Mouse (Mus musculus) CD8-positive naive resting alpha-beta T cell, adult 2 months (primary cell): ENCODE measurements around the gene Stxbp1.
A peak's percentile ranks its signal among the peaks of the same experiment; 100 is the strongest.
"Not testable (repeated sequence)": the region's sequence is repeated elsewhere in the genome, so short reads cannot be mapped to it uniquely, and the experiment has no call there.

Source experiments
- DNase-seq, 2 experiments: peaks; one replicate each; pipeline ENCODE4 v3.0.0; 2022; ENCODE audit warnings: low read depth in 2 of 2, low spot score in 2 of 2

Stxbp1 gene

DNA sequence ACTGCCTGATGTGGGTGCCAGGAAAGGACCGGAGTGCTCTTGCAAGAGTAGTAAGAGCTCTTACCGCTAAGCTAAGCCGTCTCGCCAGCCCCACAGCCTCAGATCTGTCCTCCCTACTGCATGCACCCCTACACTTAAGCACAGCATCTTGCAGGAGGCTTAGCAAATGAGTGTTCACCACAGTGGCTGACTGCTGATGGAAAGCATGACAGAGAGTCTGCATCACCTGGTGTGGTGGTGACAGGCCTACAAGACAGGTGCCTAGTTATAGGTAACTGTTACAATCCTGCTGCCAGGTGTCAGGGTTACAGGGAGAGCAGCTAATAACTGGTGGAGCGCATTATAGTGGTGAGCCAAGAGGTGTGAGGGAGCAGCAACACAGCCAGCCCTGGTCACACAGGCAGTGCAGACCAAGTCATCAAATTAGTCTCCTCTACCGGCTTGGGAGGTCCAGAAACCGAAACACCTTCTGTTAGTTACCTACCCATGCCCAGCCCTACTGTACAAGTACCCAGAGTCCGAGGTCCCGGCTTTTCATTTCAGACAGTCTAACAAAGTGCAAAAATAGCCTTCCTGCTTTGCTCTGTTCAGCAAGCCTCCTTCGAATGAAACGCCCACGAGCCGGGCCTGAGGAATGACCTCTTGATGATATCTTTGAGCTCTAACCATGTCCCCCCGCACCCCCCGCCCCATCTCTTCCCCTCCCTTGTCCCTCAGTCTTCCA, 28.1 kb upstream of the Stxbp1 start:
- no peak for DNase-seq

DNA sequence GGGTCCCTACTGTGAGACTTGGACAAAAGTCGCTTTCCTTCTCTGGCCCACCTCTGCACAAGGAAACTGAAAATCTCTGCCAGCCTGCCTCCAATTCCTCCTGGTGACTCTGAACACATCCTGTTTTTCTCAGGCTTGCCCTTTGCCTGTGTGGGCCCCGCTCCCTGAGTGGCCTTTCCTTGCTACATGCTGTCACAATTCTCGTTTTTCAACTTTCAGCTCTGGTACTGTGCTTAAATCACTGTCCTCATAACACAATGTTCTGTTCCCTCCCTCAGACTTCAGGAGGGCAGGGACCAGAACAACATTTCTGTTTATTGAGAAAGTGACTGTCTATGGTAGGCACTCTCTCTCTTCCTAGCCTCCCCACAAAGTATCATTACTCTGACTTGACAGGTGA, 27.0 kb upstream of the Stxbp1 start:
- DNase-seq: no peak

DNA sequence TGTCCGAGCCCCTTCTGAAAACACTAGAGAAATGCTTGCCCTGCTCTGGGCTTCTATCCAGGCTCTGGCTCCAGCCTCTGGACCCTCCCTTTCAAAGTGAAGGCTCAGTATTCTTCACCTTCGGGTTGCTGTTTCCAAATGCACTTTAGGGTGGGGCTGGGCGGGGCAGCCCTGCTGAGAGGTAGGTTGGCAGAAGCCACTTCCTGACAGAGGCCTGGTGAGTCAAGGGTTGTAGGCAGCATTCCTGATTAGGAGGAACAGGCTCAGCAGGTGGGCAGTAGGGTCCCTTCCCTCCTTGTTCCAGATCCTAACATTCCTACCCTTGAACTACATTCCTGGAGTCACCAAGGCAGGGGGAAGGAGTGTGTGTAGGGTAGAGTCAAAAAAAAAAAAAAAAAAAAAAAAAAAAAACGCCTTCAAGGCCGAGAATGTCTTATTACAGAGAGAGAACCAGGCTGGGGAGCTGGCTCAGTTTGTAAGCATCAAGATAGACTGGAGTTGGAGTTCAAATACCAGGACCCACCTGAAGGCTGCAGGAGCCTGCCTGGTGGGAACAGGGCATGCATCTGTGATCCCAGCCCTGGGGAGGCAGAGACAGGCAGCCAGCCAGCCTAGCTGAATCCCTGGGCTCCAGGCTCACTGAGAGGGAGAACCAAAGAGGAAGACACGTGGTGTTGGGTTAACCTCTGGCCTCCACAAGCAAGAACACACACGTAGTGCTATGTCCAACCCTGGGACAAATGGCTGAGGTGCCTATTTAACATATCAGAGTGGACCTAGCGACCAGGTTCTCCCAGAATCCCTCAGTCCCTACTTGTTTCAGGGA, 23.4 kb upstream of the Stxbp1 start:
- no peak for DNase-seq

DNA sequence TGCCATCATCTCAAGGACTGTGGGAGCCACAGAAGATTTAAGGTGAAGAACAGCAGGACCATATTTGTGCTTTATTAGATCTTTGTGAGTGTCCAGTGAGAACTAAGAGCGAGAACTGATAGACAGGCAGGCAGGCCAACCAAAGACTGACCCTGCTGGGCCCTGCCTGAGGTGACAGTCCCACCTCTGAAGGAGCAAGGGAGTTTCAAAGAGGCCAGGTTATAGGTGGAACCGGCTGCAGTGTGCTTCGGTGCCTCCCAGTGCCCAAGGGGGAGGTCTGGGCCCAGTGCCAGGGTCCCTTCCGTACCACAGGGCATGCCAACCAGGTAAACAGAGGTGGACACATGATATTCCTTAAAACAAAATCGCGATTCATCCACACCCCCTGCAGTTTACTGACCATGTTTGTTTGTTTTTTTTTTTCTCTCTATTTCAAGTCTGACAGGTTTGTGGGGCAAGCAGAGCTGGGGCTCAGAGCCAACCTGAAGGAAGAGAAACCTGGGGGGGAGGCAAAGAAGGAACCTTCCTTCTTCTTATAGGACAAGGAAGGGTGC, 22.8 kb upstream of the Stxbp1 start:
- DNase-seq: no peak

DNA sequence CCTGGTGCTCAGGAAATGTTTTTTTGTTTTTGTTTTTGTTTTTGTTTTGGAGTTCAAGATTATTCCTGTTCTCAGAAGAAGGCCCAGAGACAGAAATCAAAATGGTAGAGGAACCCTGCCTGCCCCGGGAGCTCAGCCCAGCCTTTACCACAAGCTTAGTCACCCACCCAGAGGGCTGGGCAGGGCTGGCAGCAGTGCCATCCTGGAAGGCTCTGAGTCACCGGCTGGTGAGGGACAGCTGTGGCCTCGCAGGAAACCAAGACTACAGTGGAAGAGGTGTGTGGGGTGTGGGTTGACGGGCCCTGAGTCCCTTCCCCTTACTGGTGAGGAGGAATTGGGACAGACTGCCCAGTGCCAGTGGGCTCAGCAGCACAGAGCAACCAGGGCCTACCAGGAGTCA, 20.3 kb upstream of the Stxbp1 start:
- no peak for DNase-seq

DNA sequence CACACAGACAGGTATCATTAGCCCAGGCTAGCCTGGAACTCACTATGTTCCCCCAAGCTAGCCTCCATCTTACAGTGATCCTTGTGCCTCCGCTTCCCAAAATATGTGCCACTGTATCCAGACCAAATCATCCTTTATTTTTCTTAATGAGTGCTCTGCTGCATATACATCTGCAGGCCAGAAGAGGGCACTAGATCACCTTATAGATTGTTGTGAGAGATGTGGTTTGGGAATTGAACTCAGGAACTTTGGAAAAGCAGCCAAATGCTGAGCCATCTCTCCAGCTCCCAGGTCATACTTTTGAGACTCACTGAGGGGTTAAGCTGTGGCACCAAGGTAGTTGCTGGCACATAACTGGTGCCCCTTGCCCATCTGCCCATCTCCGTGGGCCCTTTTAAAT, 17.7 kb upstream of the Stxbp1 start:
- DNase-seq: no peak

DNA sequence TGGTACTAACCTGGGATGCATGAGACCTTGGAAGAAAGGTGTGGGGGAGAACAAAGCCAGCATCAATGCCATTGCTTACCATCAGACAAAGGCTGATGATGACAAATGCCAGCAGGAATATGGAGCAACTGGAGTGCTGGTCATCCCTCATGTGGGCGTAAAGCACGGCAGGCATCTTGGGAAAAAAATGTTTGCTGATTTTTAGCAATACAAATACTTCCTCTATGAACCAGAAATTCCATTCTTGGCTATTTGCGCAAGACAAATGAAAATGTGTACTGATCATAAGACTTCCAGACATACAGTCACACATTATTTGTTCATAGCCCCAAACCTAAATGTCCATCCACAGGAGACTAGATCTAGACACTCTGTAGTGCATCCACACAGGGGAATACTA, 16.3 kb upstream of the Stxbp1 start:
- DNase-seq: no peak

DNA sequence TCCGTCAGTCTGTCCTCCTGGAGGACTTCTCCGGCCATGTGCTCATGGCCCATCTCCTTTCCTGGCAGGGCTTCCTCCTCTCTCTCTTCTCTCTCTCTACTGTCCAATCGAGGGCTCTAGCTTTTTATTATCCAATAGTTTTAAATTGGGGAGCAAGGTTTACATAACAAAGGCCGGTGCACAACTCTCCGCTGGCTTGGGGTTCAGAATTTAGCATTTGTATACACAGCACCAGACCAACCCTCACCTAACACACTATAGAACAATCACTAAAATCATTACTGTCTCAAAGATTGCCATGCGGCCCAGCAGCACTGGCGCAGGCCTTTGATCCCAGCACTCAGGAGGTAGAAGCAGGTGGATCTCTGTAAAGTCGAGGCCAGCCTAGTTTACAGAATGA, 13.8 kb upstream of the Stxbp1 start:
- no peak for DNase-seq

DNA sequence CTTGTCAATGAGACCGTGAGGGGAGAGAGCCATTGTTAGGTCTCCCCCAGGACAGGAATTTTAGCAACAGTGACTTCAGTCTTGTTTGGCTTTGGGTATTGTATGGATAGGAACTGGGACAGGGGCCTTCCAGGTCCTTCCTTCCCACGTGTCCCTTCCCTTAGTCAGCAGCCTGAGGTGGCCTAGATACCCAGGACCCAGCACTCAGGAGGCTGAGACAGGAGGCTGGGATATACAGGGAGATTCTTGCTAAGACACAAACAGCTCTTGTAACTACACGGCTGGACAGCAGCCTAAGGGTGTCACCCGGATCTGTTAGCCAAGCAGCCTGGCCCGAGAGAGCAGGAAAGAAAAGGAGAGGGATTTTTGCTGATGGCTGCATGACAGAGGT, 12.6 kb upstream of the Stxbp1 start:
- no peak for DNase-seq

DNA sequence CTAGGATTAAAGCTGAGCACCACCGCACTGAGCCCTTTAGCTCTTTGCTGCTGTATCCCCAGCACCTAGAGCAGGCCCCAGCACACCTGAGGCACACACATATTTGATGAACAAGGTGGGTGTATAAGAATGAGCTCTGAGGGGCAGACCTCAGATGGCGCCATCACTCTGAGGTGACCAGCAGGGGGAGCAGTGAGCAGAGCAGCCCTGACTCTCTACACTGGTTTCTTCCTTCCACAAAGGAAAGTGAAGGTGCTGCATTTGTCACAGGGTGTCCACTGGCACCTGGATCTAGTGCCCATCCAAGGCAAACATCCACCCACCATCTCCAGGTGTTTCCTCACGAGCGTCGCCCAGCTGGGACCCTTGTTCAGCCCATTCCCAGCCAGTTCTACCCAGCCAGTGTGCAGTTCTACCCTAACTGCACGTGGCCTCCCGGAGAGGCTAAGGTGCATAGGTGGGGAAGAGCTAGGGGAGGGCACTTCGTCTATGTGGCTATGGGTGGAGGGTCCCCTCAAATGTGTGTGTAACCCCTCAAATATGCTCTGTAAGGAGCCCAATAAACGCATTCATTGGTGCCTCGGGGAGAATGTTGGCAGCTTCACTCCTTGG, 12.1 kb upstream of the Stxbp1 start:
- peak; percentile 58 to 64 for DNase-seq

DNA sequence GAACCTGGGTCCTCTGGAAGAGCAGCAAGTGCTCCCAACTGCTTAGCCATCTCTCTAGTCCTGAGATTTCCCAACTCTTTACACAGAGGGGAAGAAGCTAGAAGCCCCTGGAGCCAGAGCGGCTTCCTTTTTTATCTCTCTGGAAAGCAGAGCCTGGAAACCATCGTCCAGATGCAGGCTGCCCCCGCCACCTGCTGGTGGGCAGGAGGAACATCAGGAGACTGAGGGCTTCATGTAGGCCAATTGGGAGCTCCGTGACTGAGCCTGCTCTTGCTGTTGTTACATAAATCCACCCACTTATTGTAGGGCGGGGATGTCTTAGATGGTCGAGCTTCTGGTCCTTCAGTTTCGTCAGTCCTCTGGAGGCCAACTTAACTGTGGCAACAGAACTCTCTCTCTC, 10.5 kb upstream of the Stxbp1 start:
- DNase-seq: peak; percentile 62 to 75

DNA sequence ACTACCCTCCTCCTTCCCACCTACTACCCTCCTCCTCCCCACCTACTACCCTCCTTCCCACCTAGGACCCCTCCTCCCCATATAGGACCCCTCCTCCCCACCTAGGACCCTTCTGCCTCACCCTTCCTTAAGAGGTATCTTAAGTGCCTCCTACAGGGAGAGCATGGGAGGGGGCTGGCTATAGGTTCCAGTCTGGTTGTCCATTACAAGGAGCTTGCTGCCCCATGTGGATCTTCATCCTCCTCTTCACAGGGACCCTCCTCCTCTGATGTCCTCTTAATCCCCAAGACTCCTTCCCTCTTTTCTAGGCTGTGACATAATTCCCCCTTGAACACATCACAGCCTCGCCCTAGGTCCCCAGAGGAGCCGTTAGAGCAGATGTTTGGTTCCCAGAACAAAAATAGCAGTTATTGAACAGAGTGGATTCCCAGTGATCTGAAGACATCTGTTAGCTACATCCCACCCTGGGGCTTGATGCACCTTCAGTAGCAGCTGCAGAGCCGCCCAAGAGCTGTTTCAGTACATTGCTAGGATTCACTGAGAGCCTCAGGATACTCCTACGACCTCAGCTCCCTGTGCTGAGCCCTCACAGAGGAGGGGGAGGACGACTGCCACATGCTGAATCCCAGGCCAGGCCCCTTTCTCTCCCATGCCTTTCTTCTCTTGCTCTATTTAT, 8.9 kb upstream of the Stxbp1 start:
- no peak for DNase-seq

DNA sequence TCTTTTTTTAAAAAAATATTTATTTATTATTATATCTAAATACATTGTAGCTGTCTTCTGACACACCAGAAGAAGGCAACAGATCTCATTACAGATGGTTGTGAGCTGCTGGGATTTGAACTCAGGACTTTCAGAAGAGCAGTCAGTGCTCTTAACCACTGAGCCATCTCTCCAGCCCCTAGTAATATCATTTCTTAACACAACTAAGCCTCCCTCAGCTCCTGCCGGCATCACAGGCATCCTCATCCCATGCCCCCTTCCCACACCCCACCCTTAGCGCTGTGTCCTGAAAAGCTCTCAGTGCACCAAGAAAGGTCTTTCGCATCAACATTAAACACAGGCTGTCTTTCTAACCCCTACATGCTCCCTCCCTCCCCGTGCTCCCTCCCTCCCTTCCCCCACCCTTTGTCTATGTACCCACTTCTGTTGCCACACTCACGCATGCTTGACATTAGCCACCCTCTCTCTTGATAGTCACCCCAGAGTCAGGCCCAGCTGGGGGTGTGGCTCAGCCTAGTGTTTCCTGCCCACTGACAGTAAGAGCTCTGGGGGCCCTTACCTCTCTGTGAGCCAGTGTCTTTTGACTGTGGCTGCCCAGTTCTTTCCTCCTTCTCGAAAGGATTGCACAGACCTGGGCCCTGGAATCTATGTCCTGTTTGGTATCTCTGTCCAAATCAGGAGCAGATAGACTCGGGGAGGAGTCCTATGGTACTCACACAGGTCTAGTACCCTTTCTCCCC, 8.2 kb upstream of the Stxbp1 start:
- no peak for DNase-seq

DNA sequence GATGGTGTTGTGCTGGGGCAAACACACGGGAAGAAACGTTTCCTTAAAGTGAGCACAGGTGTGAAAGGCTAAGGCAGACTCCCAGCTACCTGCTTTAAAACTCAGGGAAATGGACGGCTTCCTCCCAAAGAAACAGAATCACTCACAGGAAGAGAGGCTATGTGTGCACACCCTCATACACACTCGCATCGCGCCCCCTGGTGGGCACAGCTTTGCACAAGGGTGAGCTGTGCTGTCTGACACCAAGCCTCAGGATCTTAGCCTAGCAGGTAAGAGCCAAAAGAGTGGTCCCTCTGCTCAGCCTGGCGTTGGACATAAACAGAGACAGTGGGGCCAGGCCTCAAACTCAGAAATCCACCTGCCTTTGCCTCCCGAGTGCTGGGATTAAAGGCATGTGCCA, 7.2 kb upstream of the Stxbp1 start:
- peak; percentile 83 to 88 for DNase-seq

DNA sequence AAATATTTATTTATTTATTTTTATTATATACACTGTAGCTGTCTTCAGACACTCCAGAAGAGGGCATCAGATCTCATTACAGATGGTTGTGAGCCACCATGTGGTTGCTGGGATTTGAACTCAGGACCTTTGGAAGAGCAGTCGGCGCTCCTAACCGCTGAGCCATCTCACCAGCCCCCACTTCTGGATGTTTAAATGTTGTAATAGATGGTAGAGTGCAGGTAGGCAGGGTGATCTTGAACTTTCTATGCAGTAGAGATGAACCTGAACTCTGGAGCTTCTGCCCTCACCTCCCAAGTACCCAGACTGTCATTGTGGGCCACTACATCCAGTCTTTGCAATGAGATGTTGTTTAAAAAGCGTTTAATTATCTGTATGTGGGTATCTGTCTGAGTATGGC, 6.7 kb upstream of the Stxbp1 start:
- DNase-seq: not testable (repeated sequence)

DNA sequence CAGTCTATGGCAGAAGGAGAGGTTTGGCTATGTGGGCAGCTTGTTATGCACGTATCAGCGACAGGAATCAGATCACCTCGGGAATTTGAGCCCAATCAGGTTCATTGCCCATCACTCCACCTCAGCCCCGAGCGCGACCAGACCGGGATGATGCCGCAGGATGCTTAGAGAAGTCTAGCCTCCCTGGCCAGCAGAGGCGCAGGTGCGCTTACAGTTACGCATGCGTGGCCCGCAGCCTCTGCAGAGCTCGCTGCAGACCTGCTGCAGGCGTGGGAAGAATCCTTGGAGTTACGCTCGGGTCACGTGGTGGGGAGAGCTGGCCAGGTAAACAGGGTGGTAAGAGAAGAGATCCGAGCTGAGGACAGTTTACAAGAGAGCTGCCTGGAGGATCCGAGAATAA, 5.1 kb upstream of the Stxbp1 start:
- DNase-seq: no peak

DNA sequence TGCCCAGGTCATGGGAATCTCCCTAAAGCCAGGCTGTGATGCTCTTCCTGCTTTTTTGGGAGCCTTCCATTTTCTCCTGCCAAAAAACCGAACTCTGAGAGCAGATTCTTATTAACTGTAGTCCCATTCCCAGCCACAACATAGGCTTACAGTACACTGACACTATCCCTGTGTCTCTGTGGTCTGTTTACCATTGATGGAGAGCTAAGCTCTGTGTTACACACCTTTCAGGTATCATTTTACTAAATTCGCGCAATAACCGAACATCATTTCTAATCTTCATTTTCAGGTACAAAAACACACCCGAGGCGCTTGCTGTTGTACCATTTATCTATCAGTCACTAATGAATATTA, 400 bp upstream of the Stxbp1 start:
- DNase-seq: no peak

DNA sequence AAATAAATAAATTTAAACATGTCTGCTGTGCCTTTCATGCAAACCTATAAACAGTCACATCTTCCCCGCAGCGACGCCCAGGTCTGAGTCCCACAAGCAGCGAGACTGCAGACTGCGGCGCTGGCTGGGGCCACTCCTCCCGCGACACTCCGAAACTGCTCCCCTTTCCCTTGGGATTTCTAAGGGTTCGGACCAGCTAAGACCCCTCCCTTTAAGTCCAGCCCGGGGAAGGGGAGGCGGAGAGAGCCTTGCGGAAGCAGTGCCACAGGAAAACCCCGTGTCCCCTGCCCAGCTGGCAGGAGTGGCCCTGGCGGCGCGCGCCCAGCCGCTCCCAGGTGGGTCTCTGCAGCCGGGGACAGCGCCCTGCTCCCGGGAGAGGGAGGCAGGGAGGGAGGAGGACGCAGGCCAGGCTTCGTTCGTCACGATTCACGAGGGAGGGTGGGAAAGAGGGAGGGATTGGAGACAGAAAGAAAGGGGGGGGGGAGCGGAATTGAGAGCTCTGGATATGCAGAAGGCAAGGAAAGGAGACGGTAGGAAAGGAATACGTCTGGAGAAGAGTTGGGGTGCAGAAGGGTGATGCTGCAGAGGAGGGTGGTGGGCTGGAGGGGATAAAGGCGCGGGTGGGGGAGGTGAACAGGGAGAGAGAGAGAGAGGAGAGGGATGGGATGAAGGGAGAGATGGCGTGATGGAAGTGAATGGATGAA, 792 bp downstream of the Stxbp1 start:
- DNase-seq: peak in 1 of 2 experiments; percentile 24

DNA sequence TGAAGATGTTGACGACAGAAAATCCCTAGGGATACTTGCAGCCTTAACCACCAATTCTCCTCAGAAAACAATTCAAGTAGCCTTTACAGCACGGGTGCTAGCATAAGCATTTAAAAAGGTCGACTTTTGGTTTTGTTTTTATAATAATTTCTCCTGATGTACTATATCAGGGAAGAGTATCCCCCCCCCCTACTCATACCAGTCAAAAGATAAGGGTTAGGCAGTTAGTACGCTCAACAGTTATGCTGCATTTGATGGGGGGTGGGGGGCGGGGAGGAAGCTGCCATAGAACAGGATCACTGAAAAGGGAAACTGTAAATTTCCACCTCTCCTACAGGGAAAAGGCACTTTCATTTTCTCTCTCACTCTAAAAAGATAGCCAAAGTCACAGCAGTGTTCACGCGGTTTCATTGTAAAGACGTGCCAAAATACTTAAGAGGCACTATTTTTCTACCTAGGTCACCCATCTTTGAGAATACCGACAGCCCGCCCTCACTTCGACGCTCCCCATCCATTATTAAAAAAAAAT, 1.4 kb downstream of the Stxbp1 start:
- no peak for DNase-seq

DNA sequence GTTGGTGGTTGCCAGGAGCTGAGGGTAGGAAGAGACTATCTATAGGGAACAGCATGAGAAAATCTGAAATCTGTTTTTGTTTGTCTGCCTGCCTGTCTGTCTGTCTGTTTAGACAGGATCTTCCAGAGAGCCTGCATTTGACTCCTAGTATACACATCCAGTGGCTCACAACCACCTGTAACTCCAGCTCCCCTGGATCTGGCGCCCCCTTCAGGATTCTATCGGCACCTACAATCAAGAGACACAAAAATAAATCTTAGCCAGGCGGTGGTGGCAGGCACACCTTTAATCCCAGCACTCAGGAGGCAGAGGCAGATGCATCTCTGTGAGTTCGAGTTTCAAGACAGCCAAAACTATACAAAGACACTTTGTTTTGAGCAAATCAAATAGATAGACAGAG, 4.5 kb downstream of the Stxbp1 start:
- no peak for DNase-seq
